Mouse (Mus musculus) R1 (cell line): Measurements from ENCODE around the gene Sh3kbp1.
"Not testable (repeated sequence)": the region's sequence is repeated elsewhere in the genome, so short reads cannot be mapped to it uniquely, and the experiment has no call there.

Experiments used
- DNase-seq: peaks from one replicate; pipeline ENCODE4 v3.0.0-alpha.2; 2018; ENCODE audit warnings: low read depth, low spot score

Gene Sh3kbp1

DNA sequence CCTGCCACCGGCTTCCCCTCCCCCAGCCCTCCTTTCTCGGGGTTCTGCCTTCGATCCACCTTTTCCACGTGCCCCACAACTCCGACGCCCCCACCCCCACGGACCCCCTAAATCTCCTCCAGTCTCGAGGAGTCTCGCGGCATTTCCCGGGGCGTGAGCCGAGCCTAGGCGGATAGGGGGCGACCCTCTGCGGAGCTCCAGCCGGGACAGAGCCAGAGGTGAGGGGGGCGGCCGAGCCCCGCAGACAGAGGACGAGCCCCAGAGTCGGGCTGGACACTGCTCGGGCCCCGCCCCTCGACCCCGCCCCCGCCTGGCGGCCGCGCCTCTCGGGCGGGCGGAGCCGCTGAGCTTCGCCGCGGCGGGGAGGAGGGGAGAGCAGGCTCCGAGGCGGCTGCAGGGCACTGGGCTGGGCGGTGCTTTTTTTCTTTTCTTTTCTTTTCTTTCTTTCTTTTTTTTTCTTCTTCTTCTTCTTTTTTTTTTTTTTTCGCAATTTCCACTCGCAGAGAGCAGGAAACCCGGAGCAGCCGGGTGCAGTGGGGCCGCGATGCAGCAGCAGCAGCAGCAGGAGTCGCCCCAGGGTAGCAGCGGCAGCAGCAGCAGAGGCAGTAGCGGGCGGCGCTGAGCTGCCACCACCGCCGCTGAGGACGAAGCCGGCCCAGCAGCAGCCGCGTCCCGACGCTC lies at the start of gene Sh3kbp1:
Gene Sh3kbp1 (plus strand): TSS at position 366 of the 681 bp plus-strand sequence.
- DNase-seq = peak; percentile 59

DNA sequence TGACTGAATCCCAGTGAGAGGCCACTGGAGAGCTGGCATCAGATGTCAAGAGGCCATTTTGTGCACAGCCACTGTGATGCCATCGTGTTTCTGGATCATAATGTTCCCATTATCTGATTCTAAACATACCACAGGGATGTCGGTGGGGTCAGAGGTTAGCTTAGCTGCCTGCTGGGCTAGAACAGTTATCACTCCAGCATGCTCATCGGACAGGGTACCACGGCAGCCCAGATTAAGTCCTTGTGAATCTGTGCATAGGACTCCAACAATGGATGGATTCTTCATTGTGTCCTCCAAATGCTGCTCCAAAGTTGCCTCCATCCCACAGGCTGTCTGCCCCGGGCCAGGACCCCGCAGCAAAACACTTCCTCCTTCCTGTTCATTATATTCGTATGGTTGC lies 42.3 kb upstream of the Sh3kbp1 start:
- not testable (repeated sequence) for DNase-seq

- DNase-seq = no peak
Observed at GRCm38 (mm10) chrX:159591633-159592032, 35.4 kb upstream of the Sh3kbp1 start.

DNA sequence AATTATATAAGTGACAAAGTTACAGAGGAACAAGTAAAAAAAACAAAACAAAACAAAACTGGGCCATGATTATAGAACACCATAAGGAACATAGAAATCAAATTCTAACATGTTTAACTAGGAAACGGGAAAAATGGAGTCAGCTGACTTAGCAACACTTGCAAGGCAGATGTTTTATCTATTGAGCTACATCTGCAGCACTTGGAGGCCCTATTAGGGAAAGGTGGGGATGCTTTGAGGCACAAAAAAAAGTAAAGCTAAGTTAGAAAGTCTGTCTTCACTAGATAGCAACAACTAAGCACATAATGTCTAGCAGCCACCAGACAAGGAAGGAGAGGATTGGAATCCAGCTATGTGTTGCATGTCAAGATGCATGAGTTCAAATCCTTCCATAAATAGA lies 29.6 kb upstream of the Sh3kbp1 start:
- no peak for DNase-seq

GRCm38 (mm10) chrX:159604832-159605231 lies 22.2 kb upstream of the Sh3kbp1 start:
- no peak for DNase-seq

DNA sequence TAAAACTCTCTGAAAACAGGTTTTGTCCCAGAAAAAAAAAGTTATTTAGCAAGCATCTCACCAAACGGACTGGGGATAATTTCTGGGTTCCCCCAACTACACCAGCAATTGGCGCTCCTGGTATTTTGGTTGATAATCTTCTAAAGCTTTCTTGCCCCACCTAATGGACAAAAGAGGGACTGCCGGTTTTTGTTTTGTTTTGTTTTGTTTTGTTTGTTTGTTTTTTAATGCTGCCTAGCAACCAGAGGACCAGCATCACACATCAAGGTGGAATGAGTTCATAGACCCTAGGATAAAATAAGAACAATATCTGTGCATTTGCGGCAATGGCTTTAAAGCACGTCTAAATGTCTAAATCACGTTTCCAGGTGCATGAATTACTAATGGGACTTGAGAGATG lies 20.1 kb upstream of the Sh3kbp1 start:
- peak; percentile 60 for DNase-seq

- peak; percentile 25 for DNase-seq
Observed at GRCm38 (mm10) chrX:159626208-159626906, 715 bp upstream of the Sh3kbp1 start.

DNA sequence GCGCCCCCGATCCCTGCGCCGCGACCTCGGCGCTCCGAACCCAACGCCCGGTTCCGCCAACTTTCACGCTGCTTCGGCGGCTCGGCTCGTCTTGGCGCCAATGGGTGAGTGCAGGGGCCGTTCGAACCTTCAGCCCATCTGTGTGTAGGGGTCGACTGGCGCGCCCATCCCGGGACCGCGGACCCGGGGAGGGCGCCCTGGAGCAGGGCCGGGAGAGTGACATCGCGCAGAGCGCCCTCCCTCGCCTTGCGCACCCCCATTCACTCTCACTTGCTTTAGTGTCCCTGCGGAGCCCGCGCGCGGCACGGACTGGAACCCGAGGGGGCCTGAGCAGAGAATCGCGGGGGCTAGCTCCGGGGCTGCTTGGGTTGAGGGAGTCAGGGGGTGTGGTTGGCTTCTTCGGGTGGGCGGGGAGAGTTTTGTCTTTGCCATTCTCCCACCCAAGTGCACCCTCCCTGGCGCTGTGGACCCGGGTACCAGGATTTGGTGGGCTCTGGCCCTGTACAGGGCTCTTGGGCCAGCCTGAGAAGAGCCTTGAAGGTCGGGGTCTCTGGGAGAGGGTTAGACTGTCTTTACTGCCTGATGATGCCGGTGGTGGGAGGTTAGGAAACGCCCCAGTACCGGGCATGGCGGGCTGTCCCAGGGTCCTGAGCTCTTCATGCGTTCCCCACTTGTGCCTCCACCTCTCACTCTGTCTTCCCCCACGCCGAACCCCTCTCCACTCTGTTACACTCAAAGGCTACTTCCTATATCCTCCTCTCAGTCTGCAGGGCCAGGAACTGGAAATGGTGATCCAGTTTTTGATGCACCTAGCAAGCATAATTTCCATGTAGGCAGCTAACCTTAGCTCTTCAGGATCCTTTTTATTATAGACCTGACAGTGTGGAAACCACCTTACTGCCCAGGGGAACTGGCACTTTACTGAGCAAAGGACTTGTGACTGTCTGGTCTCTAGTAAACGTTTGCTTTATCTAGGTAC lies 805 bp downstream of the Sh3kbp1 start:
- peak; percentile 40 for DNase-seq

DNA sequence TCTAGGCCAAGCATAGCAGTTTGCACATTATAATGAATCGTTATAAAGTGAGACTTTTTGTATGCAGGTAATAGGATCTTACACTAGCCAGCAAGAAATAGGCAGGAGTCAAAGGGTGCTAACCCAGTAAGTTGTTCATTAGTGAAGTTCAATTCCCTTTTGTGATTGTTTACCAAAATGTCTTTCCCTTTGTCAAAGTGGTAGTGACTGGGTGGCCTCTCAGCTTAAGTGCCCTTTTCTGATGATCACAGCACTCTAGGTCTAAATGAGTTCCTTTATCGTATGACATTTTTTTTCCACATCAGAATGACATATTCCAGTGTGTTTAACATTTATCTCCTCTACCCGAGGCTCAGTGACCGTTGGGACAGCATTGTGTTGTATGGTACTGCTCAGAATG lies 1.6 kb downstream of the Sh3kbp1 start:
- DNase-seq = no peak

DNA sequence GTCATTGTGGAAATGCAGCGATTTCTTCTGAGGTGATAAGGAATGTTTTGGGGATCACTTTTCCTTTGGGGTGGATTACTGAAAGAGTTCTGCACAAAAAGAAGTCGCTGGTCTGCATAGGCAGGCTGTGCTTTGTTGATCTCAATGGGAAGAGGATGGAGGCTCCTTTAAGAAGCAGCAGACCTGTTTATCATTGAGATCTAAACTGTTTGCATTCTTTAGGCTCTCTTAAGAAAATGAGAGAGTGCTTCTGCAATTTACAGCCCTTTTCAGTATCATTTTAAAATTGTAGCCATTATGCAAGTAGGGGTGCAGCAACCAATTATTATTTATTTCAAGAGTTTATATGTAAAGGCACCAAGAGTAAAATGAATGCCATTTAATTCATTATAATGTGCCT lies 2.1 kb downstream of the Sh3kbp1 start:
- DNase-seq = no peak

DNA sequence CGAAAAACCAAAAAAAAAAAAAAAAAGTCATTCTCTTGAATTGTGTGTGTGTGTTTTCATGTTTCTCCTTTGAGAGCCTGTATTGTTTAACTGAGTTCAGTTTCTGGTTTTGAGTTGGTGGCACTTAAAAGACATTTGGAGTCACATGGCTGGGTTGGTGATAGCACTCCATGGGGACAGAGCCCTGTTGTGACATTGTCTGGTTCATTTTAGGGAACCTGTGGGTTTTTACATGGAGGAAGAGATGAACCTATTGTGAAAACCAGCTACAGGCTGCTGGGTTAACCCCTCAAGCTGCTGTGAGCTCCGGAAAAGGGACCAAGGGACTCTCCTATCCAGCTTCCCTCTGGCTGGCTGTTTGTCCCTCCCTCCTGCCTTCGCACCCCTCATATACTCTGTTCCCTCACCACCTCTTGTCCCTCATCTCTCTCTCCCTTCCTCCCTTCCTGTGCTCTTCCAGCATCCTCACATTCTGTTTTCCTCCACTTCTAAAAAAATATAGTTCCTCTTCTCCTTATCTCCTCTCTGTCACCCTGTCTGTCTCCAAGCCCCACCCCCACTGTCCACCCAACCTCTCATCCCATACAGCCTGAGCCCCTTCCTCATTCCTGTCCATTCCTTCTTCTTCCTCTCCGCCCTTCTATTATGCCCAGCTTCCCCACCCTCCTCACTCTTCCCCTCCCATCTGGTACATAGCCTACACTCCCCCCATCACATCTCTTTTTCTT lies 11.6 kb downstream of the Sh3kbp1 start:
- DNase-seq = no peak

DNA sequence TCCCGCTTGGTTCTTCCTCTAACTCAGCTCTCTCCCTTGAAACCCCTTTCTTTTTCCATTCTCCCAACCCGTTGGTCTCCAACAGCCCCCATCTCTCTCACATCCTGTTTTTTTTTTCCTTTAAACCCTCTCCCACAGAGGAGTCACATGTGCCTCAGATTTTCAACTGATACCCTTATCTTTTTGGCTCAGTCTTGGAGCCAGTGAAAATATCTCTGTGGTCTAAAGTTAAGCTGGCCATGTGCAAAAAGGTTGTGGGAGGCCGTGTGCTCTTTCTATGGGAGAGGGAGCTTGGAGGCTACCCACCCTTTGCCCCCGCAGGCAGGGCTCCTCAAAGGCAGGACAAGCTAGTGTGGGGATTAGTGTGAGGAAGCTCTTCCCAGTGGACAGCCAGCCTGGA lies 12.9 kb downstream of the Sh3kbp1 start:
- DNase-seq = no peak

DNA sequence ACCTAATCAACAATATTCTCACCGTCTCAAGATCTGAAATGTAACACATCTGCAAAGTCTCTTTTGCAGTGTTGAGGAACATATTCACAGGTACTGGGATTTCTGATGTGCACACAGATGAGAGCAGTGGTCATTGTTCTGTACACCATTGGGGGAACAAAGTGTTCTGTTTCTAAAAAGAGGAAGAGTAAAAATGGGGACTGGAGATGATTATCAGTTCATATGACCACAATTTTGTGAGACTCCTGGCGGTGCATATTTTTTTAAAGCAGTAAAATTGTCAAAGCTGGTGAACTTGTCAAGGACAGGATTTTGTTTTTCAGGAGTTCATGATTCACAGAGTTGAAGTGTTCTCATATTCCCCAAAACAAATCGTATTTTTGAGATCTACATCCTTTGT lies 18.2 kb downstream of the Sh3kbp1 start:
- DNase-seq = no peak

- DNase-seq = no peak
Observed at GRCm38 (mm10) chrX:159647564-159647963, 20.5 kb downstream of the Sh3kbp1 start.

DNA sequence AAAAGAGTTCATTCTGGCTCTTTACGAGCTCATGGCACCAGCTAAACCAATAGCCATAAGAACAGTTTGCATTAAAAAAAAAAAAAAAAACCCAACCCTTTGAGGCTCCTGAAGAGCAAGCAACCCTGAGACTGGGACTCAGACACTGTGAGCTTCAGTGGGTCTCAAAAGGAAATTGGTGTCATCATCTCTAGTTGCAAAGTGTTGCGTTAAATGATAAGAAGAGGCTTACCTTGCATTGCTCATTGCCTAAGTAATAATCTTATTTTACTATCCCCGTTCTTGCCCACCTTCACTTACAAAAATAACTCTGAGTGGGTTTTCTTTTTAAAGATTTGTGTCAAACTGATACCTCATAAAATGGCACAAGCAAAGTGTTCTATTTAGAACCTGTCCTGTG lies 21.5 kb downstream of the Sh3kbp1 start:
- DNase-seq = no peak

- DNase-seq = no peak
Observed at GRCm38 (mm10) chrX:159650130-159650678, 23.1 kb downstream of the Sh3kbp1 start.

GRCm38 (mm10) chrX:159650727-159651126 lies 23.7 kb downstream of the Sh3kbp1 start:
- DNase-seq = no peak

- peak; percentile 21 for DNase-seq
Observed at GRCm38 (mm10) chrX:159671388-159671787, 44.3 kb downstream of the Sh3kbp1 start.

DNA sequence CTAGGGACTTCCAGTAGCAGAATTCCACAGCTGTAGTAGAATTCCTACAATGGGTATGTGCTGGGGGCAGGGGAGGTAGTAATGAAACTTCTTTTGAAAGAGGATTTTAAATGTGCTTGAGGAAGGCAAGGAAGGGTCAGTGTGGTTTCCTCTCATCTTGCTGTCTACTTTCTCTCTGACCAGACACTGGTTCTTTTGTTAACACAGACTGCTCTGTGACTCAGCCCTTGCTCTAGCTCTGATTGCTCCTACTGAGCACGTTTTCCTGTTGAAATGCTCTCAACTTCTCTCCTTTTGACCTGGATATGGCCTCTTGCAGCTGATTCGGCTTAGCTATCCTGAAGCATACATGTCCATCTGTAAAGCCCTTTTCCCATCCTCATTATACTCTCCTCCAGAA lies 45.4 kb downstream of the Sh3kbp1 start:
- DNase-seq = no peak

GRCm38 (mm10) chrX:159676242-159676641 lies 49.2 kb downstream of the Sh3kbp1 start:
- DNase-seq = peak; percentile 33
